Mouse (Mus musculus): ENCODE data around the gene Eme2.
A peak's percentile ranks its signal among the peaks of the same experiment; 100 is the strongest.

Gene Eme2

GRCm38 (mm10) chr17:24874405-24874745 is 20.5 kb downstream of the Eme2 start:
- no peak for DNase-seq

GRCm38 (mm10) chr17:24873695-24874404 is 21.0 kb downstream of the Eme2 start:
- no peak for DNase-seq

GRCm38 (mm10) chr17:24867914-24868313 is 27.0 kb downstream of the Eme2 start:
- DNase-seq: no peak

- DNase-seq: no peak
Measured at GRCm38 (mm10) chr17:24865776-24866175, 29.1 kb downstream of the Eme2 start, which contains the start of gene Igfals. TSS of gene Igfals (plus strand) at chr17:24865997.

GRCm38 (mm10) chr17:24861785-24862184 is 33.1 kb downstream of the Eme2 start:
- no peak for DNase-seq

- DNase-seq: no peak
Measured at GRCm38 (mm10) chr17:24860076-24860475, 34.8 kb downstream of the Eme2 start.

GRCm38 (mm10) chr17:24858967-24859366 is 35.9 kb downstream of the Eme2 start:
- peak; percentile 37 for DNase-seq

- DNase-seq: peak; percentile 94
Measured at GRCm38 (mm10) chr17:24857831-24858470, 36.9 kb downstream of the Eme2 start.

DNA sequence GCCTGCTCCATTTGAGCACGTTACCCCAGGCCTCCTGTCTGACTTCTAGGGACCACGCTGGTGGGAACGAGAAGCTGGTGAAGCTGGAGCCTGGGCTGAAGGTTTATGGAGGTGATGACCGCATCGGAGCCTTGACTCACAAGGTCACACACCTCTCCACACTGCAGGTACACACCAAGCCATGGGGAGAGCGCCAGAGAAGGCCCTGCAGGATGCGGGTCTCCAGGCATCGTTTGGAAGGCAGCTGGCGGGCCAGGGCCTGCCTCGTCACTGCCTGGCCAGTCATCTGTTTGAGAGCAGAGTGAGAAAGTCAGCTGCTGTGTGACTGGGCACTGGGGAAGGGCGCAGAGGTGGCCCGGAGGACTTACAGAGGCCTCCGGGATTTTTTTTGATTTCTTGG is 38.3 kb downstream of the Eme2 start:
- DNase-seq: no peak

DNA sequence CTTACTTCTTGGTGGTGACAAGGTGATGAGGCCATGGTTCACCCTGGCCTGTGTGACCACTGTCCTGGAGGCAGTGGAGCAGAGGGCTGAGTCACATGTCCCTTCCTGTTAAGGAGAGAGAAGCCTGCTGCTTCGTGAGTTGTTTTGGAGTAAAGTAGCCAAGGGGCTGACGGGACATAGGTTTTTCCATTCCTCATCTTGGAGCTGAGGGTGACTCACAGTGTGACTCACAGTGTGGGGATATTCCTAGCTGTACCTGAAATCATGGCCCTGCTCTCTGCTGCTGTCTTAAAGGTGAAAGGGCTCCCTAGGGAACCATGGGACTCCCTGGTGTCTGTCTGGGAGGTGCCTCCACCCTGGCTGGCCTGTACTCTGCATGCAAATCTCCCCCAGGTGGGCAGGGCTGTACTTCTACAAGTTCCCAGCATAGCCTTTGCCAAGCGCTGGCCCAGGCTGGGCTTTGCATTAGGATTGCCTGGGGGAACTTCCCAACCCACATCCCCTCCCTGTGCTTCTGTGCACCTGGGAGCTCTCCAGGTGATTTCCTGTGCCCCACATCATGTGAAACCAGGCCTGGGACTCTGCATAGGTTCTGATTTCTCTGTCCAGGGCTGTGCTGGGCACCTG is 38.9 kb downstream of the Eme2 start:
- peak; percentile 42 for DNase-seq

GRCm38 (mm10) chr17:24851381-24852125 is 43.3 kb downstream of the Eme2 start:
- no peak for DNase-seq

DNA sequence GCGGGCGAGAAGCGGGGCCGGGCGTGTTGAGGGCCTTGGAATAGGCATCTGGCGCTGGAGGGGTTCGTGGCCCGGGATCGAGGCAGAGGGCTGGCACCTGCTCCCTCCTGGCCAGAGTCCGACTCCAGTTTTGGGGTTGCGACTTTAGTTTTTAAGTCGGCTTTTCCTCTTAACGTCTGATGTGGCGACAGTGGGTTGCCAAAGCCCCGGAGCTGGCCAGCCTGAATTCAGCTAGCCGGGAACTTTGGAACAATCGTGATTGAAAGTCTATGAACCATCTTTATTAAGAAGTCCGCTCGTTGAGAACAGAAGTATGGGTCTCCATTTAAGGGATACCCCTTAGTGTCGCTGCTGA is 44.1 kb downstream of the Eme2 start:
- DNase-seq: no peak

GRCm38 (mm10) chr17:24850065-24850772 is 44.7 kb downstream of the Eme2 start, which contains the start of gene Fahd1:
TSS of gene Fahd1 (minus strand) at chr17:24850364.
- peak; percentile 99 for DNase-seq

- no peak for DNase-seq
Measured at GRCm38 (mm10) chr17:24849733-24850064, 45.2 kb downstream of the Eme2 start.

DNA sequence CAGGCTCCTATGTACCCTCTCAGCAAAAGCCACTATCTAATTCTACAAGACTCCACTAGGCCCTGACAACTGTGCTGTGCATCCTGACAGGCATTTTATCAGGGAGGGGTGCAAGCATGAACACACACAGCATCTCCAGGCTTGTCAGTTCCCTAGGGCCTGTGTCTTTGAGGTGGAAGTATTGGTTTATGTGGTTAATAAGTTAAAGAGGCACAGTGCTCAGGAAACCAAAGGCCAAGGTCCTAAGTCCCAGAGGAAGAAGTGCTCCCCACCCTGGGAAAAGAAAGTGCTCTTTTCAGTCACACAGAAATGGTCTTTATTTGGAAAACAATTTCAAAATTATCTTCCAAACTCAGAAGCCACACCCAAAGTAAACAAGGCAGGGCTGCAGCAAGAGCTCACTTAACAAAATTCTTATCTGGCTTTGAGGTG is 46.3 kb downstream of the Eme2 start:
- DNase-seq: peak; percentile 88

DNA sequence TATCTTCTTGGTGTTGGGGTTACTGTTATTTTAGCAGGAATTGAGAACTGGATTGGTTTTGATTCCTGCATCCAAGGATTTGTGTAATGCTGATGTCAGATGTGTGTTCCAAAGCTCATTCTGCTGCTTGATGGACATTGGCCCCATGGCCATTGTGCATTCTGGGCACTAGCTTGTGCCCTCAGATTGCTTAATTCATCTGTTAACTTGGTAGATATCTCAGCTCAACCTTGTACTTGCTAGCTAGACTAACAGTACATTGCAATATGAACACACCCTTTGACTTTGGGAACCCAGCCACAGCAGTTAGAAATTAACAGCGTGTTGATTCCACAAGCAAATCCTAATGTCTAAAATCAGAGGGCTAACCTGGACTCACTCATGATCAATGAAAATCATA is 47.5 kb downstream of the Eme2 start:
- DNase-seq: peak; percentile 93

- no peak for DNase-seq
Measured at GRCm38 (mm10) chr17:24844525-24844924, 50.4 kb downstream of the Eme2 start.

GRCm38 (mm10) chr17:24842631-24843030 is 52.3 kb downstream of the Eme2 start:
- DNase-seq: peak; percentile 70

DNA sequence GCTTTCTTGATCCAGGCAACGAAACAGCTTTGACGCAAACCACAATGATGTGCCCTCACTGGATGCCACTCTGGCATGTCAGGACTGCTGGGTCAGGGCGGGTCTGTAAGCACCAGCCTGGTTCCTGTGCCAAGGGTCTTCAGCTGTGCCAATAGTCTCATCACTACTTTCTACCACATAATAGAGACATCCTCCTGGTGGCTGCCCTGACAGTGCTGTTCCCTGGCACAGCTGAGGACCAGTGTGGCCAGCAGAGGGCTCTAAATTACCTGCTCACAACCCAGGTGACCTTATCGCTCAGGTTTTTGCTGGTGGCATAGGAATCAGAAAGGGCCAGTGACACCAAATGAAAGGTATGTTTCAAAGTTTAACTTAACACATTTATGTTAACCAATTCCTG is 53.8 kb downstream of the Eme2 start:
- peak; percentile 78 for DNase-seq

GRCm38 (mm10) chr17:24840341-24840740 is 54.5 kb downstream of the Eme2 start:
- no peak for DNase-seq

DNA sequence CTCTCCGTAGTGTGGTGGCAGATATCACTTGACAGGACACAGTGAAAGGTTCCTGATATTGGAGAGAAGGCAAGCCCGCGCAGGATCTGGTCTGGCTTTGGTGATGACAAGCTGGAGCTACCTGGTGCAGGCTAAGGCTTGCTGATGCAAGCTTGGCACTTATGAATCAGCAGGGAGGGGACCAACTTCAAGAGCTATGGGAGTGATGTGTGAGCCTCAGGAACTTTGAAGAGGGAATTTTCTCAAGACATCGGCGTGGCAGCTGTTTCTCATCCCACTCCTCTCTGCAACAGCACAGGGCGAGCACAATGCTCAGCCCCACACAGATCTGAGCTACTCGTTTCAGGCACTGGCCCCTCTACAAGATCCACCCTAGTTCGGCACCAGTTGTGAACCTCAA is 55.0 kb downstream of the Eme2 start, which contains the start of gene Hagh:
Gene Hagh, plus strand, starts transcription at position 302 of the 400 bp plus-strand sequence.
- no peak for DNase-seq
